Mouse (Mus musculus) olfactory bulb, adult 2 months (tissue): ENCODE data around the gene Man1a.

Source experiments
- CTCF ChIP-seq: fragments of 200-500 bp; IDR thresholded peaks from 2 replicates; pipeline ENCODE4 v1.5.1; 2012; ENCODE audit warnings: low read depth, mild to moderate bottlenecking, low read length, moderate library complexity; ENCODE audit not compliant: insufficient read depth
- POLR2A ChIP-seq: fragments of 200-500 bp; IDR thresholded peaks from 2 replicates; pipeline ENCODE4 v1.6.1; 2012; ENCODE audit warnings: mild to moderate bottlenecking, low read depth, low read length, moderate library complexity; ENCODE audit not compliant: insufficient read depth

DNA sequence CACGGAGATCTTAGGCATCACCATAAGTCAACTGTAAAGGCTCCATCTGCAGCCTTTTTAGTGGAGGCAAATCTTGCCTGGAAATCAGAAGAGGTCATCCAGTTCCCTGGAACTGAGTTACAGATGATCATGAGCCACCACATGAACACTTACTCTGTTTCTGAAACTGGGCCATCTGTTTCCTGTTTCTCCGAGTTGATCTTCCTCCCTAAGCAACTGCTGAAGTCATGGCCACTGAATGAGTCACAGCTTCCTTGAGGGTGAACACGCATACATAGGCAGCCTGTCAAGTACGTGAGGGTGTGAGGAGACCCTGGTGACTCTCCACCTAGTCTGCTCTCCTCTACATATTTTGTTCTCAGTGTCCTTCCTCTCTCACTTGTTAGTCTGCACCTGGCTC, 41.4 kb upstream of the Man1a start:
- TF ChIP-seq CTCF (no peak), POLR2A (no peak)
